Mouse (Mus musculus) cerebellum, adult 2 months (tissue): ENCODE data around the gene Mpped1. TPM values are rescaled to one million over a fixed set of nuclear protein-coding genes. Genes with fewer than 3 reads are reported as not detected.

Experiments used
- DNase-seq, 2 experiments: peaks; one replicate each; pipeline ENCODE4 v3.0.0; 2021
- H3K27ac ChIP-seq: fragments of 200-500 bp; 2 replicates; pipeline ENCODE4 v1.5.1; 2012; ENCODE audit warnings: low read length, control low read depth, inconsistent platforms; ENCODE audit not compliant: insufficient read depth
- H3K27me3 ChIP-seq: fragments of 200-500 bp; 2 replicates; pipeline ENCODE4 v1.6.1; 2012; ENCODE audit warnings: inconsistent platforms, mild to moderate bottlenecking, low read length, moderate library complexity; ENCODE audit not compliant: control insufficient read depth, insufficient read depth
- H3K4me1 ChIP-seq: fragments of 200-500 bp; 2 replicates; pipeline ENCODE4 v1.6.1; 2011; ENCODE audit warnings: low read length; ENCODE audit not compliant: control insufficient read depth, insufficient read depth
- H3K4me3 ChIP-seq: fragments of 200-500 bp; replicated peaks from 2 replicates; pipeline ENCODE3; 2011; ENCODE audit warnings: mild to moderate bottlenecking, low read depth, low read length, control low read depth; ENCODE audit not compliant: insufficient read depth
- CTCF ChIP-seq: fragments of 200-500 bp; IDR thresholded peaks from 2 replicates; pipeline ENCODE4 v1.5.1; 2011; ENCODE audit warnings: low read depth, mild to moderate bottlenecking, control low read depth, low read length, moderate library complexity, borderline replicate concordance; ENCODE audit not compliant: insufficient read depth
- POLR2A ChIP-seq: fragments of 200-500 bp; IDR thresholded peaks from 2 replicates; pipeline ENCODE4 v1.6.1; 2011; ENCODE audit warnings: low read length, control low read depth, borderline replicate concordance; ENCODE audit not compliant: insufficient read depth
- WGBS: fragments of 180-500 bp; shearing (Covaris S2); methylation state at CpG from one replicate; pipeline ENCODE4 v1.1.7; 2018; 5-methylcytosine and 5-hydroxymethylcytosine counted together
- polyA plus RNA-seq: library from polyadenylated mRNA; depleted of rRNA; stranded (reverse); fragments of >200 nt; gene quantifications from 2 replicates; pipeline ENCODE4 v1.2.3, GENCODE M21; 2012

The Mpped1 gene
- polyA plus RNA-seq, 1 experiment: 12.0 TPM

DNA sequence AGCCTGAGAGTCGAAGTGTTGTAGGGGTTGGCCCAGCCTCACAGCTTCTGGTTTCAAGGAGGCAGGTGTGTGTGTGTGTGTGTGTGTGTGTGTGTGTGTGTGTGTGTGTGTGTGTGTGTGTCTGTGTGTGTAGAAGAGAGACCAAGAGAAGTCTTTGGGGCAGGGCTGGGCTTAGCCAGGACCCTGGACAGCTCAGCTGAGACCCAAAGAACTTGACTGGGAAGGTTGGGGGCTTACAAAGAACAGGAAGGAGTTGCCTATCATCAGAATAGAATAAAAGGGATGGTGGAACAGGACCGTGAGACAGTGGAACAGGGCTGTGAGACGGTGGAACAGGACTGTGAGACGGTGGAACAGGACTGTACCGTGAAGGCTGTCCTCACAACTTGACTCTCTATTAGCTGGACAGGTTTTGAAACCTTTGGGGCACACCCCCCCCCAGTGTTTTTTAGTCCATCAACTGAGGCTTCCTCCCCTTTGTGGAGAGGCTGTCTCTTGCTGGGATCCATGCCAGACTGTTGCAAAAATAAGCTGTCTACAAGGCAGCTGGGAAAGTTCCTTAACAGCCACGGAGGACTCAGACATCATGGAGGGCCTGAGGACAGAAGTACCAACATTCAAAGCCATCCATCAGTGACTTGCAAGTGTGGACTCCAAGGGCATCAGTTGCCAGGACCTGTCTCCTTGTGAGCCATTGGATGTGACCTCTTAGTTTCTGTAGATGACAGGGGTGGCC, 2.8 kb upstream of the Mpped1 start:
- WGBS: 86% methylated on average over 6 of the region's 6 CpGs
- H3K27me3 ChIP-seq: peaks cover 2% of the 10 kb centered on the region; the same call in 1 of the 2 replicates
- H3K27ac ChIP-seq: no peak overlapping the region
- peaks cover 11% of the 10 kb centered on the region for H3K4me1 ChIP-seq
- no peak overlapping the region for H3K4me3 ChIP-seq
- DNase-seq: no peak
- no peak for TF ChIP-seq POLR2A
- TF ChIP-seq CTCF: no peak

- TF ChIP-seq POLR2A (no peak), CTCF (no peak)
- H3K27me3 ChIP-seq: peaks cover 2% of the 10 kb centered on the region; the same call in 1 of the 2 replicates
- peaks cover under 1% of the 10 kb centered on the region; the same call in 1 of the 2 replicates for H3K4me1 ChIP-seq
- 93% methylated on average over 6 of the region's 6 CpGs for WGBS
- H3K4me3 ChIP-seq: no peak overlapping the region
- no peak overlapping the region for H3K27ac ChIP-seq
- DNase-seq: no peak
Measured at GRCm38 (mm10) chr15:83777476-83777875, 1.8 kb upstream of the Mpped1 start.

GRCm38 (mm10) chr15:83779855-83780740, 831 bp downstream of the Mpped1 start:
- no peaks in the 10 kb centered on the region for H3K4me1 ChIP-seq
- no peak for DNase-seq

DNA sequence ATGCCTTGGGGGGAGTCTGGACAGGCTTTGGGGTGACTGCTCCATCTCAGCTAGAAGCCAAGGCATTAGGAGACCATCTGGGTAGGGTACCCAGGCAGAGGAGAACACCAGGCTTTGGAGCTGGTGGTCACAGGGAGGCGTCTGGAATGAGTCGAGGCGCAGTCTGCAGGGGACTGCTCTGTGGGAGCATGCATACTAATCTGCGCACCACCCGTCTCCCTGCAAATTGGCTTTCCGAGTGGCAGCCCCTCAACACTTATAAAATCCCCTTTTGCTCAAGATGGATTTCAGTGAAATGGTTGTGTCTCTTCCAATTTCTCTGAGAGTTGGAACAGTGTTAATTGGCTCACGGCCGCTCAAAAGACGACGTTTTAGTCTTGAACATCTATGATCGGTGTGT, 2.0 kb downstream of the Mpped1 start:
- TF ChIP-seq POLR2A: no peak
- no peak for TF ChIP-seq CTCF
- Histone ChIP-seq H3K27me3 (peaks cover 2% of the 10 kb centered on the region; the same call in 1 of the 2 replicates), H3K4me3 (no peak overlapping the region), H3K4me1 (no peaks in the 10 kb centered on the region), H3K27ac (no peak overlapping the region)
- no peak for DNase-seq
- WGBS: 52% methylated on average over 11 of the region's 11 CpGs

More at GRCm38 (mm10) chr15:83779855-83780740, 831 bp downstream of the Mpped1 start:
- TF ChIP-seq POLR2A (no peak), CTCF (no peak)
- Histone ChIP-seq H3K27ac (no peak overlapping the region), H3K27me3 (peaks cover 2% of the 10 kb centered on the region; the same call in 1 of the 2 replicates), H3K4me3 (no peak overlapping the region)
- WGBS: 3% methylated on average over 59 of the region's 92 CpGs

DNA sequence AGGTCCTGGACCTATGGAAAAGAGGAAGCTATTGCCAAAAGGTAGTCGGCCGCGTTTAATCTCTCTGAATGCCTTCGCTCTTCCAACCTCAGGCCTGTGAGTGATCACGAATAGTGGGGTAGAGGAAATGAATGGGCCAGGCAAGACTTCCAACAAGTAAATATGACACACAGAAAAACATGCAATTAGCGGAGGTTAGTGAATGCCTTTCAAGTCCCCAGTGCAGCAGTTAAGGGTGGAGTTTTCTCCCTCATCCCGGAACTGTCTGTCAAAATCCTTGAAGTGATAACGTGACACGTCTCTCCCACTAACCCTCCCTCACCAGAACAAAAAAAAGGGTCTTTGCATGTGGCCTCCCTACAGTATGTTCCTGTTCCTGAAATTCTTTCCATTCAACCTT, 3.0 kb downstream of the Mpped1 start:
- no peak overlapping the region for H3K4me3 ChIP-seq
- H3K4me1 ChIP-seq: no peaks in the 10 kb centered on the region
- H3K27ac ChIP-seq: no peak overlapping the region
- TF ChIP-seq POLR2A (no peak), CTCF (no peak)
- WGBS: 95% methylated on average over 9 of the region's 9 CpGs
- H3K27me3 ChIP-seq: peaks cover 2% of the 10 kb centered on the region; the same call in 1 of the 2 replicates
- DNase-seq: no peak

DNA sequence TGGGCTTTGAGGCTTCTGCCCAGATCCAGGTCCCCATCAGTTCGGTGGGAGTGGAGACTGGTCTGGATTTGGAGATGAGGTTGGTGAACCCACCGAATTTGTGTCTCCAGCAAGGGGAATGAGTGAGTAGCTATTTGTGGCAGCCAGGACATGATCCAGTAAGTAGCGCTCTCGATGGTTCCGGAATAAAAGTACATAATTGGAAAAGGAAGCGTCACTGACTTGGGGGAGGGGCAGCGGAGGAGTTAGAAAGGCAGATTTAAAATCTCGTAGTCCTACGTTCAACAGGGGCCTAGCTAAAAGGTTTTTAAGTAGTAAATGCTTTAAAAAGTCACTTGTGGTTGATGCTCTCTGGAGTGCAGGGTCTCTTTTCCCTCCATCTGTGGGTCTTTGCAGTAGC, 5.5 kb downstream of the Mpped1 start:
- no peak for DNase-seq
- peaks cover 9% of the 10 kb centered on the region for H3K4me1 ChIP-seq
- no peak overlapping the region for H3K27ac ChIP-seq
- no peak for TF ChIP-seq POLR2A
- no peak for TF ChIP-seq CTCF
- 80% methylated on average over 9 of the region's 9 CpGs for WGBS
- no peak overlapping the region for H3K4me3 ChIP-seq
- no peaks in the 10 kb centered on the region; the same call in 1 of the 2 replicates for H3K27me3 ChIP-seq

- WGBS: 10% methylated on average over 9 of the region's 9 CpGs
- Histone ChIP-seq H3K4me1 (peaks cover 9% of the 10 kb centered on the region), H3K27ac (no peak overlapping the region), H3K4me3 (no peak overlapping the region), H3K27me3 (no peaks in the 10 kb centered on the region)
- TF ChIP-seq POLR2A (no peak), CTCF (no peak)
- DNase-seq: peak; percentile 25 to 28
Measured at GRCm38 (mm10) chr15:83789046-83789445, 9.8 kb downstream of the Mpped1 start.

- no peaks in the 10 kb centered on the region for H3K27me3 ChIP-seq
- H3K27ac ChIP-seq: no peak overlapping the region
- TF ChIP-seq POLR2A (no peak), CTCF (no peak)
- WGBS: 95% methylated on average over 7 of the region's 7 CpGs
- no peak overlapping the region for H3K4me3 ChIP-seq
- no peaks in the 10 kb centered on the region for H3K4me1 ChIP-seq
- DNase-seq: no peak
Measured at GRCm38 (mm10) chr15:83796924-83797323, 17.7 kb downstream of the Mpped1 start.
